Mouse (Mus musculus) testis, adult 2 months (tissue): ENCODE results near the gene Rpl32. TPM values are rescaled to one million over a fixed set of nuclear protein-coding genes. Genes with fewer than 3 reads are reported as not detected.

Source experiments
- H3K27ac ChIP-seq: fragments of 200-500 bp; 2 replicates; pipeline ENCODE4 v1.5.1; 2012; ENCODE audit warnings: low read depth, low read length; ENCODE audit not compliant: control insufficient read depth, insufficient read depth
- H3K27me3 ChIP-seq: fragments of 200-500 bp; 2 replicates; pipeline ENCODE4 v1.6.1; 2012; ENCODE audit warnings: mild to moderate bottlenecking, low read length, moderate library complexity; ENCODE audit not compliant: control insufficient read depth, insufficient read depth
- H3K36me3 ChIP-seq: fragments of 200-500 bp; 2 replicates; pipeline ENCODE4 v1.6.1; 2012; ENCODE audit warnings: mild to moderate bottlenecking, low read length; ENCODE audit not compliant: control insufficient read depth, insufficient read depth
- H3K4me1 ChIP-seq: fragments of 200-500 bp; 2 replicates; pipeline ENCODE4 v1.6.1; 2012; ENCODE audit warnings: low read length; ENCODE audit not compliant: control insufficient read depth, insufficient read depth
- H3K4me3 ChIP-seq: fragments of 200-500 bp; 2 replicates; pipeline ENCODE4 v1.5.1; 2012; ENCODE audit warnings: low read depth, mild to moderate bottlenecking, low read length, moderate library complexity, mixed read lengths; ENCODE audit not compliant: control insufficient read depth
- CTCF ChIP-seq: fragments of 200-500 bp; IDR thresholded peaks from 2 replicates; pipeline ENCODE4 v1.5.1; 2012; ENCODE audit warnings: low read depth, mild to moderate bottlenecking, inconsistent platforms, low read length, moderate library complexity; ENCODE audit not compliant: control insufficient read depth, insufficient read depth, insufficient replicate concordance
- POLR2A ChIP-seq: fragments of 200-500 bp; IDR thresholded peaks from 2 replicates; pipeline ENCODE4 v1.6.1; 2012; ENCODE audit warnings: low read depth, mild to moderate bottlenecking, inconsistent platforms, low read length, moderate library complexity; ENCODE audit not compliant: control insufficient read depth
- polyA plus RNA-seq: library from polyadenylated mRNA; depleted of rRNA; stranded (reverse); fragments of >200 nt; gene quantifications from 2 replicates; pipeline ENCODE4 v1.2.3, GENCODE M21; 2012

Gene Rpl32
- polyA plus RNA-seq, 1 experiment, result 654 TPM

DNA sequence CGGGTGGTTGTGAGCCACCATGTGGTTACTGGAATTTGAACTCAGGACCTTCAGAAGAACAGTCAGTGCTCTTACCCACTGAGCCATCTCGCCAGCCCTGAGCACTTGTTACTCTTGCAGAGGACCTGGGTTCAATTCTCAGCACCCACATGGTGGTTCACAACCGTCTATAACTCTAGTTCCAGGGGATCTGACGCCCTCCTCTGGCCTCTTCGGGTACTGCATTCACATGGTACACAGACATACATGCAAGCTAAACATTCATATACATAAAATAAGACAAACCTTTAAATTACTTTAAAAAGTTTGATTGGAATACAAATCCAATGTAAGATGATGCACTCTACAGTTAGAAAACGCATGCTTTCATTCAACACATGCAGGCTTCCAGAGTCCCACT lies 36.3 kb downstream of the Rpl32 start:
- H3K36me3 ChIP-seq, result no peaks in the 10 kb centered on the region
- H3K4me1 ChIP-seq, result peaks cover 14% of the 10 kb centered on the region
- H3K27me3 ChIP-seq, result no peaks in the 10 kb centered on the region
- TF ChIP-seq CTCF (peak; percentile 28; the same call in 1 of the 2 replicates), POLR2A (no peak)
- no peak overlapping the region for H3K4me3 ChIP-seq
- H3K27ac ChIP-seq, result no peak overlapping the region

GRCm38 (mm10) chr6:115770852-115771251 lies 37.7 kb downstream of the Rpl32 start:
- H3K27ac ChIP-seq, result no peak overlapping the region
- no peak for TF ChIP-seq CTCF
- TF ChIP-seq POLR2A, result no peak
- peaks cover 14% of the 10 kb centered on the region for H3K4me1 ChIP-seq
- no peaks in the 10 kb centered on the region for H3K27me3 ChIP-seq
- no peak overlapping the region for H3K4me3 ChIP-seq
- H3K36me3 ChIP-seq, result no peaks in the 10 kb centered on the region

- peaks cover 10% of the 10 kb centered on the region for H3K4me1 ChIP-seq
- no peaks in the 10 kb centered on the region for H3K36me3 ChIP-seq
- no peaks in the 10 kb centered on the region for H3K27me3 ChIP-seq
- no peak overlapping the region for H3K27ac ChIP-seq
- no peak overlapping the region for H3K4me3 ChIP-seq
- TF ChIP-seq POLR2A (no peak), CTCF (peak; percentile 54; the same call in 1 of the 2 replicates)
These were observed 38.4 kb downstream of the Rpl32 start for GRCm38 (mm10) chr6:115770059-115770670.

DNA sequence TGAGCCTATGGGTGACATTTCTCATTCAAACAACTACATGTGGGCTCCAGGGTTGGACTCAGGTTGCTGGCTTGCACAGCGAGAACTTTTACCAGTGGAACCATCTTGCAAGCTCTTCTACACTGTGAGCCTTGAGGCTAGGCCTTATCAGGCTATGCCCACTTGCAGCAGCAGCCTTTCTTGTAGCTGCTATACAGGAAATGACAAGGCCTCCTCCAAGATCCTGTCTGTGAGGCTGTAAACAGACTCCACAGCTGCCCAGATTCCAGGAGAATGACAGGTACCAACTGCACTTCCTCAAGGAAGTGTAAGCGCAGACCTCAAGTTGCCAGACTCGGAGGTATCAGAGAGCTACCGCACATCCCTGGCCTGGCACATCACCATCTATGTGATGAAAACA lies 40.3 kb downstream of the Rpl32 start:
- Histone ChIP-seq H3K4me3 (no peak overlapping the region), H3K4me1 (peaks cover 5% of the 10 kb centered on the region; the same call in 1 of the 2 replicates), H3K36me3 (no peaks in the 10 kb centered on the region), H3K27me3 (no peaks in the 10 kb centered on the region), H3K27ac (no peak overlapping the region)
- TF ChIP-seq POLR2A (no peak), CTCF (no peak)

DNA sequence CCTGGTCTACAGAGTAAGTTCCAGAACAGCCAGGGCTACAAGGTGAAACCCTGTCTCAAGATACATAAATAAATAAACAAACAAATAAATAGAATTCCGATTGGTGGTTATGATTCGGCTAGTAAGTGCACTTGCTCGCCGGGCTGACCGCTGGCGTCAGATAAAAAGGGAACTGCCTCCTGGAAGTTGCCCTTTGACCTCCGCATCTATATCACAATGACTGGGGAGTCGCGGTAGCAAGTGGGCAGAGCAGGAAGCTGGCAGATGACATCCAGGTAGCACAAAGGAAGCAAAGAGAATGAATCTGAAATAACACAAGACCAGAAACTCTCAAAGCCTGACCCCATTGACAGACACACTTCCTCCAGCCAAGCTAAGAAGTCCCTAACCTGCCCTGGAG lies 41.2 kb downstream of the Rpl32 start:
- H3K27ac ChIP-seq, result no peak overlapping the region
- H3K4me3 ChIP-seq, result no peak overlapping the region
- TF ChIP-seq POLR2A (no peak), CTCF (no peak)

DNA sequence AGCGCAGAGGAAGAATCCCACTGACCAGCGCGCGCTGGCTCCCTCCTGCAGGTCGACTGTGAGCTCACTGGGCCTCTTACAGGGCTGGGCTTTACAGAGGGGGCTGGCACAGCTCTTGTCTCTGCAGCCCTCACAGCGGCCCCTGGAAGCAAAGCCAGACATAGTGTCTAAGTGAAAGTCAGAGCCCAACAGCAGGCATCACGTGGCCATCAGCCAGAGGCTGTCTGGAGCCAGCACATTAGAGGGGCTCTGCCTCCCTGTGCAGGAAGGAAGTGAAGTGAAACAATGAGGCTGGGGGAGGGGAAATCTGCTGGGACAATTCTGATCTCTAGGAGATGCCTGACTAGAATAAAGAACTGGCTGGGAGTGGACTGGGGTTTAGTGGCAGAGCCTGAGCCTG lies 44.4 kb downstream of the Rpl32 start:
- TF ChIP-seq CTCF, result no peak
- no peak for TF ChIP-seq POLR2A
- peaks cover 5% of the 10 kb centered on the region for H3K4me1 ChIP-seq
- H3K27me3 ChIP-seq, result no peaks in the 10 kb centered on the region
- H3K4me3 ChIP-seq, result no peak overlapping the region
- no peak overlapping the region for H3K27ac ChIP-seq
- no peaks in the 10 kb centered on the region for H3K36me3 ChIP-seq

More for the DNA sequence above, 41.2 kb downstream of the Rpl32 start:
- H3K36me3 ChIP-seq, result no peaks in the 10 kb centered on the region
- H3K4me1 ChIP-seq, result peaks cover 5% of the 10 kb centered on the region; the same call in 1 of the 2 replicates
- H3K27me3 ChIP-seq, result no peaks in the 10 kb centered on the region

DNA sequence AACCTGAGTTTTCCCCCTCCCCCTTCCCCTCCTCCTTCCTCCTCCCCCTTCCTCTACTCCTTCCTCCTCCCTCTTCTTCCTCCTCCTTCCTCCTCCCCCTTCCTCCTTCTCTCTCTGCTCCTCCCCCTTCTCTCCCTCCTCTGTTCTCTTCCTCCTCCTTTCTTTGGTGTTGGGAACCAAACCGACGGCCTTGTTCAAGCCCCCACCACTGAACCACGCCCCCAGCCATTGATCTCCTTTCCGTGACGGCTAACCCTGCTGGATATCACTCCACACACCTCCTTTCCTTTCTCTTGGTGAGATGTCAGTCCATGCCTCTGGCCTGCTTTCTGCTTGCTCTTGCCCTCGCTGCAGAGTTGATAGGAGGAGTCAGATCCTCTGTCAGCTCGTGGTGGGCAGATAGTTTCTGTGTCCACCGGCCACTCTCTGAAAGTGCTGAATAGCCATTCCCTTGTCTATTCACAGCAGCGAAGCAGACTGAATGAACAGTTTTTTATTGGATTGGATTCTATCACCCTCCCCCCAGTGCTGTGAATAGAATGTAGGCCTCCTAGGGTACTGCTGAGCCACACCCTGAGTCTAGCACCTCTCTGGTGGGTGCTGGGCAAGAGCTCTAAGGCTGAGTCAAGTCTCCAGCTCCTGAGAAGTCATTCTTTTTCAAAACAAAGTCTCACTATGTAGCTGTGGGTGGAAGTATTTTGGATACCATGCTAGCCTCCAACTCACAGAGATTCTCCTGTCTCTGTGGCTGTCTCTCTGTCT lies 46.4 kb downstream of the Rpl32 start, which contains the start of gene Tmem40:
Gene Tmem40, minus strand, starts transcription at position 416 of the 762 bp plus-strand sequence.
- no peaks in the 10 kb centered on the region for H3K27me3 ChIP-seq
- H3K27ac ChIP-seq, result no peak within 1 kb of the TSS
- no peaks in the 10 kb centered on the region for H3K36me3 ChIP-seq
- no peak within 1 kb of the TSS for H3K4me3 ChIP-seq
- H3K4me1 ChIP-seq, result peaks cover 5% of the 10 kb centered on the region
- TF ChIP-seq CTCF, result no peak
- TF ChIP-seq POLR2A, result no peak
